Comparison of ENCODE assay signal across 8 mouse cellular contexts in genomic region chr9:121361010-121361409, GRCm38 (mm10).
DNase-seq lines count a peak whose midpoint lies in the region; ATAC-seq and TF ChIP-seq lines count a peak whose summit lies in the region.

No protein-coding gene starts in this region.

- no peak overlapping the region for H3K4me2 ChIP-seq in heart, embryonic 11.5 days
- peak overlapping the region; percentile 39 for H3K4me2 ChIP-seq in forebrain, embryonic 12.5 days

- TF ChIP-seq EP300 in MEL (IDR thresholded peaks at IDR 0.05; ENCODE audit: low read depth in 1 of 2, low read length in 2 of 2) = peak in 1 of 2 experiments; percentile 17; a peak in 1 of 4 replicates

- TF ChIP-seq RAD21 in MEL (IDR thresholded peaks at IDR 0.05; ENCODE audit: low read depth, low read length) = no peak

- no peak for TF ChIP-seq POLR2A in MEL (IDR thresholded peaks at IDR 0.05; ENCODE audit: control insufficient read depth in 1 of 2, insufficient read depth in 1 of 2, low read depth in 1 of 2, low read length in 2 of 2, poor library complexity in 1 of 2)

- no peak for ATAC-seq in heart, embryonic 11.5 days (replicated peaks; ENCODE audit: insufficient number of reproducible peaks, low FRiP score, low TSS enrichment)
- ATAC-seq in forebrain, embryonic 12.5 days (ENCODE audit: low FRiP score) = peak; percentile 47

- no peak overlapping the region; the same call in 1 of the 2 replicates for H3K9ac ChIP-seq in heart, embryonic 11.5 days (ENCODE audit: low read depth, low read length)
- H3K9ac ChIP-seq in MEL (ENCODE audit: control insufficient read depth, low read depth, low read length, poor library complexity, severe bottlenecking) = no peak overlapping the region
- peak overlapping the region; percentile 45; the same call in 1 of the 2 replicates for H3K9ac ChIP-seq in forebrain, embryonic 12.5 days

- no peaks in the 10 kb centered on the region for H3K27me3 ChIP-seq in heart, embryonic 11.5 days (ENCODE audit: control insufficient read depth, insufficient read depth, low read length)
- no peaks in the 10 kb centered on the region for H3K27me3 ChIP-seq in MEL (ENCODE audit: control insufficient read depth in 1 of 2, insufficient read depth in 2 of 2, low read length in 2 of 2)
- H3K27me3 ChIP-seq in forebrain, embryonic 12.5 days = no peaks in the 10 kb centered on the region

- H3K4me1 ChIP-seq in heart, embryonic 11.5 days (ENCODE audit: control insufficient read depth, insufficient read depth, low read length) = peaks cover 43% of the 10 kb centered on the region
- peaks cover 4% of the 10 kb centered on the region in 2 experiments; a peak in 3 of 4 replicates for H3K4me1 ChIP-seq in MEL (ENCODE audit: control insufficient read depth in 1 of 2, insufficient read depth in 2 of 2, low read length in 2 of 2)
- H3K4me1 ChIP-seq in forebrain, embryonic 12.5 days = peaks cover 48% of the 10 kb centered on the region

- H3K4me3 ChIP-seq in heart, embryonic 11.5 days (ENCODE audit: low read depth, low read length) = no peak overlapping the region
- no peak overlapping the region for H3K4me3 ChIP-seq in MEL (ENCODE audit: control insufficient read depth in 1 of 2, insufficient read depth in 1 of 2, low read depth in 2 of 2, low read length in 2 of 2)
- no peak overlapping the region for H3K4me3 ChIP-seq in forebrain, embryonic 12.5 days (replicated peaks)

- WGBS in heart, embryonic 11.5 days (ENCODE audit: insufficient replicate concordance) = 55% methylated on average over 9 of the region's 9 CpGs
- 45% methylated on average over 9 of the region's 9 CpGs for WGBS in forebrain, embryonic 12.5 days

- peak overlapping the region; percentile 74 for H3K27ac ChIP-seq in heart, embryonic 11.5 days (ENCODE audit: low read depth, low read length)
- no peak overlapping the region for H3K27ac ChIP-seq in MEL (ENCODE audit: control insufficient read depth, low read depth, low read length)
- H3K27ac ChIP-seq in forebrain, embryonic 12.5 days = peak overlapping the region; percentile 95

- no peaks in the 10 kb centered on the region; the same call in 1 of the 2 replicates for H3K79me2 ChIP-seq in MEL (ENCODE audit: control insufficient read depth, insufficient read depth, low read length, poor library complexity)

- no peaks in the 10 kb centered on the region for H3K9me3 ChIP-seq in heart, embryonic 11.5 days (replicated peaks; ENCODE audit: control insufficient read depth, low read length)
- H3K9me3 ChIP-seq in MEL (replicated peaks; ENCODE audit: insufficient read depth, low read length) = no peaks in the 10 kb centered on the region
- H3K9me3 ChIP-seq in forebrain, embryonic 12.5 days = no peaks in the 10 kb centered on the region

- H3K36me3 ChIP-seq in heart, embryonic 11.5 days (ENCODE audit: control insufficient read depth, insufficient read depth, low read length) = no peaks in the 10 kb centered on the region
- H3K36me3 ChIP-seq in MEL (ENCODE audit: control insufficient read depth in 1 of 2, insufficient read depth in 2 of 2, low read length in 2 of 2) = no peaks in the 10 kb centered on the region
- H3K36me3 ChIP-seq in forebrain, embryonic 12.5 days (replicated peaks) = peaks cover 27% of the 10 kb centered on the region

- TF ChIP-seq CTCF in MEL (IDR thresholded peaks at IDR 0.05 in 2 of 3, conservative IDR thresholded peaks at IDR 0.05 in 1 of 3; ENCODE audit: control insufficient read depth in 1 of 3, insufficient read depth in 1 of 3, low read depth in 2 of 3, low read length in 3 of 3, poor library complexity in 1 of 3, severe bottlenecking in 1 of 3) = no peak

- DNase-seq in heart, adult 9 months (ENCODE audit: low spot score in 2 of 2) = no peak
- peak; percentile 25 for DNase-seq in MEL (ENCODE audit: low read depth, low spot score)
- DNase-seq in liver = peak; percentile 53
- peak; percentile 67 to 77 for DNase-seq in spleen, postnatal 4 days (ENCODE audit: low spot score in 2 of 2)
- no peak for DNase-seq in MN1 (ENCODE audit: low spot score)
- no peak for DNase-seq in right cerebral cortex, adult 18-20 months

TF ChIP-seq in MEL, 35 proteins besides CTCF, POLR2A, EP300 and RAD21:
- TF ChIP-seq MAFK (IDR thresholded peaks at IDR 0.05; ENCODE audit: borderline replicate concordance, low read depth, low read length) (no peak), SMC3 (IDR thresholded peaks at IDR 0.05; ENCODE audit: low read depth, low read length) (no peak), MXI1 (IDR thresholded peaks at IDR 0.05; ENCODE audit: low read depth, low read length) (no peak), GABPA (IDR thresholded peaks at IDR 0.05; ENCODE audit: low read depth, low read length) (no peak), ZMIZ1 (IDR thresholded peaks at IDR 0.05; ENCODE audit: low read depth, low read length) (no peak), MYB (IDR thresholded peaks at IDR 0.05; ENCODE audit: low read depth, low read length) (no peak), POLR2AphosphoS5 (IDR thresholded peaks at IDR 0.05; ENCODE audit: borderline replicate concordance, low read depth, low read length) (no peak), TCF12 (IDR thresholded peaks at IDR 0.05; ENCODE audit: low read depth, low read length) (no peak), JUND (IDR thresholded peaks at IDR 0.05; ENCODE audit: low read depth, low read length) (no peak), NELFE (IDR thresholded peaks at IDR 0.05; ENCODE audit: low read depth, low read length) (no peak), ZC3H11A (IDR thresholded peaks at IDR 0.05; ENCODE audit: low read depth, low read length) (no peak), ZNF384 (IDR thresholded peaks at IDR 0.05; ENCODE audit: low read depth, low read length) (no peak), POLR2AphosphoS2 (IDR thresholded peaks at IDR 0.05; ENCODE audit: low read length) (no peak), NRF1 (IDR thresholded peaks at IDR 0.05; ENCODE audit: insufficient read depth, low read depth, low read length, poor library complexity, severe bottlenecking) (no peak), CHD1 (IDR thresholded peaks at IDR 0.05; ENCODE audit: low read depth, low read length) (no peak)
TF ChIP-seq in MEL: peak in this region for 0.

Comparison
In these comparisons a context has a peak if more than half of its experiments do, and no peak if none do; other contexts are left out.
1. DNase-seq: peak in MEL (single experiment), liver (single experiment) and spleen, postnatal 4 days (2 of 2); none in heart, adult 9 months (0 of 2), MN1 (single experiment) and right cerebral cortex, adult 18-20 months (single experiment).